Mouse (Mus musculus): Measurements from ENCODE around the gene Baiap2.

Gene Baiap2

GRCm38 (mm10) chr11:120042141-120042838 is 99.7 kb downstream of the Baiap2 start:
- Histone ChIP-seq H3K27me3 (ENCODE audit: insufficient read depth, low read length) (peaks cover 23% of the 10 kb centered on the region), H3K4me1 (replicated peaks; ENCODE audit: low read depth, low read length) (peaks cover 42% of the 10 kb centered on the region), H3K36me3 (ENCODE audit: insufficient read depth, low read length) (no peaks in the 10 kb centered on the region), H3K9me3 (ENCODE audit: low read length) (peaks cover 4% of the 10 kb centered on the region; the same call in 1 of the 2 replicates), H3K4me3 (replicated peaks; ENCODE audit: low read length) (no peak overlapping the region)
- TF ChIP-seq CTCF (conservative IDR thresholded peaks at IDR 0.05; ENCODE audit: low read length), result no peak
- TF ChIP-seq NANOG (IDR thresholded peaks at IDR 0.05; ENCODE audit: borderline replicate concordance, low read length), result no peak
- no peak for TF ChIP-seq POU5F1 (IDR thresholded peaks at IDR 0.05; ENCODE audit: borderline replicate concordance, low read length)

- H3K9me3 ChIP-seq (ENCODE audit: low read length), result peaks cover 4% of the 10 kb centered on the region; the same call in 1 of the 2 replicates
- H3K36me3 ChIP-seq (ENCODE audit: insufficient read depth, low read length), result no peaks in the 10 kb centered on the region
- no peak for TF ChIP-seq NANOG (IDR thresholded peaks at IDR 0.05; ENCODE audit: borderline replicate concordance, low read length)
- TF ChIP-seq CTCF (conservative IDR thresholded peaks at IDR 0.05; ENCODE audit: low read length), result no peak
- TF ChIP-seq POU5F1 (IDR thresholded peaks at IDR 0.05; ENCODE audit: borderline replicate concordance, low read length), result no peak
- H3K27me3 ChIP-seq (ENCODE audit: insufficient read depth, low read length), result peaks cover 50% of the 10 kb centered on the region
- H3K4me3 ChIP-seq (replicated peaks; ENCODE audit: low read length), result no peak overlapping the region
- peaks cover 39% of the 10 kb centered on the region for H3K4me1 ChIP-seq (replicated peaks; ENCODE audit: low read depth, low read length)
Observed at GRCm38 (mm10) chr11:120045341-120045740, 102.8 kb downstream of the Baiap2 start.

DNA sequence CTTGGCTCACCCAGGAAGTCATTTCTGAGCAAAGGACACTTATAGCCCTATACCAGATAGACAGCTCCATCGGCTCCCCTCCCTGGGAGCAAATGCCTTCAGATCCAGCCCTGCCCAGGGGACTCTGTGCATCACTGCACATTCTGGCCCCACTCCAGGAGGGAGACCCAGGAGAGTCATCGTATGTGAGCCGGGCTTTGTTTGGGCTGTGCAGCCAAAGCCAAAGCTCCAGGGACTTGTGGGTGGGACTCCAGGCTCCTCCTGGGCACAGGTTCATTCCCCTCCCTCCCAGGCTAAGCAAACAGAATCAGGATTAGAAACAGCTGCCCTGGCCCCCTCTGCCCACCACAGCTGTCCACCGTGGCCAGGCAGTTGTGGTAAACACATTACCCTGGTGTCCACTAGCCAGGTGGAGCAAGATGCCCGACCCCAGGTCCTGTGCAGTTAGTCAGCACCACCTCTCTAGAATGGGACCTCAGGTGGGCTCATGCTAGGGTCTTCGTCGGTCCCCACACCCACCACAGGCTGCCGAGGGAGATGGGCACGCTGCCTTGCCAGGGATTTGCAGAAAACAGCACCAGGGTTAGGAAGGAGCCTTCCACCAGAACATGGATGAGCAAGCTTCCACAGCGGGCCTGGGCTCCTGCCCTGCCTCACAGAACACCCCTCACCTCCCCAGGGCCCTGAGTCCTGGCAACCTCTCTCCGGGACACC is 103.4 kb downstream of the Baiap2 start:
- peak overlapping the region; percentile 77 for H3K4me3 ChIP-seq (replicated peaks; ENCODE audit: low read length)
- peaks cover 4% of the 10 kb centered on the region; the same call in 1 of the 2 replicates for H3K9me3 ChIP-seq (ENCODE audit: low read length)
- TF ChIP-seq POU5F1 (IDR thresholded peaks at IDR 0.05; ENCODE audit: borderline replicate concordance, low read length), result no peak
- no peaks in the 10 kb centered on the region for H3K36me3 ChIP-seq (ENCODE audit: insufficient read depth, low read length)
- H3K27me3 ChIP-seq (ENCODE audit: insufficient read depth, low read length), result peaks cover 50% of the 10 kb centered on the region
- peaks cover 35% of the 10 kb centered on the region for H3K4me1 ChIP-seq (replicated peaks; ENCODE audit: low read depth, low read length)

- Histone ChIP-seq H3K27me3 (ENCODE audit: insufficient read depth, low read length) (peaks cover 50% of the 10 kb centered on the region), H3K4me1 (replicated peaks; ENCODE audit: low read depth, low read length) (peaks cover 37% of the 10 kb centered on the region), H3K9me3 (ENCODE audit: low read length) (peaks cover 4% of the 10 kb centered on the region; the same call in 1 of the 2 replicates), H3K4me3 (replicated peaks; ENCODE audit: low read length) (peak within 1 kb of the TSS; percentile 77), H3K36me3 (ENCODE audit: insufficient read depth, low read length) (no peaks in the 10 kb centered on the region)
- TF ChIP-seq CTCF (conservative IDR thresholded peaks at IDR 0.05; ENCODE audit: low read length) (no peak), POU5F1 (IDR thresholded peaks at IDR 0.05; ENCODE audit: borderline replicate concordance, low read length) (no peak), NANOG (IDR thresholded peaks at IDR 0.05; ENCODE audit: borderline replicate concordance, low read length) (no peak)
Observed at GRCm38 (mm10) chr11:120046553-120047191, 104.1 kb downstream of the Baiap2 start, which contains the start of gene Aatk. Gene Aatk, minus strand, starts transcription at chr11:120047167.

DNA sequence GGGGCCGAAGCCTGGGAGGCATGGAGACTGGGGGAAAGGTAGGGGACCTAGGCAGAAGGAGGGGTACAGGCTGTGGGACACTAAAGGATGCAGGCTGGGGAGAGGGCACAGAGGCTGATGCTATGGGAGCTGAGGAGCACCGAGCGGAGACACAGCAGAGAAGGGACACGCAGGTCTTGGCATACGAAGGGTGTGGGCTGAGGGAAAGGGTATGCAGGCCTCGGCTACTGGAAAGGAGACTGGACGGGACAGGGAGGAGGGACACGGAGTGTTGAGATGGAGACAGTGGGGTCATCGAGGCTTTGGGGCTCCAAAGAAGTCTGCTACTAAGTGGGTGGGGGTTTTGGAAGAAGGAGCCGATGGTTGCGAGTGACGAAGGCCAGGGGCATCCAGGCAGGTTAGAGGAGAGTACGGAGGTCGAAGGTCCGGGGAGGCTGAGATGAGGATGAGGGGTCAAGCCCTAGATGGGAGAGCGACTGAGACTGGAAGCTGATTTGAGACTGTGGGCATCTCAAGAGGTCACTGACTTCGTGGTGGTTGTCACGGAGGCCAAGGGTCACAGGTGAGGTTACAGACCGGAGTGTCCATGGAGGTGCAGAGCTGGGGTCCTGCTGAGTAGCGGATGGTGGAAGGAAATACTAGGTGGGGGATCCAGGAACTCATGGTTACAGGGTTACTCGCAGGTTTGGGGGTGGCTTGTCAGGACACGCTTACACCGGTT is 105.1 kb downstream of the Baiap2 start:
- Histone ChIP-seq H3K4me1 (replicated peaks; ENCODE audit: low read depth, low read length) (peaks cover 35% of the 10 kb centered on the region), H3K4me3 (replicated peaks; ENCODE audit: low read length) (peak overlapping the region; percentile 77), H3K27me3 (ENCODE audit: insufficient read depth, low read length) (peaks cover 50% of the 10 kb centered on the region), H3K9me3 (ENCODE audit: low read length) (peaks cover 4% of the 10 kb centered on the region; the same call in 1 of the 2 replicates), H3K36me3 (ENCODE audit: insufficient read depth, low read length) (no peaks in the 10 kb centered on the region)
- TF ChIP-seq CTCF (conservative IDR thresholded peaks at IDR 0.05; ENCODE audit: low read length) (no peak), POU5F1 (IDR thresholded peaks at IDR 0.05; ENCODE audit: borderline replicate concordance, low read length) (no peak), NANOG (IDR thresholded peaks at IDR 0.05; ENCODE audit: borderline replicate concordance, low read length) (no peak)

DNA sequence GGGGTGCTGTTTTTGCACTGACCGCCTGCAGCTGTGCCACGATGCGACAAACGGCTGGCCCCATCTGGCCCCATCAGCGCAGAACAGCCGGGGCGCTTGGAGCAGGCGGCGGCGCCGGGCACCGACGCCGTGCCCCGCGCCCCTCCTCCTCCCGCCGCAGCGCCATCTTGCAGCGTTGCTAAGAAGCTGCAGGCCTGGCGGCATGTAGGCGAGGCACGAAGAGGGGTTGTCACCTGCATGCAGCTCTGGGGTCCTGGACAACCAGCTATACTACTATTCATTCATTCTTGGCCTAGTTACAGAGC is 105.6 kb downstream of the Baiap2 start:
- Histone ChIP-seq H3K4me1 (replicated peaks; ENCODE audit: low read depth, low read length) (peaks cover 34% of the 10 kb centered on the region), H3K4me3 (replicated peaks; ENCODE audit: low read length) (peak overlapping the region; percentile 77), H3K36me3 (ENCODE audit: insufficient read depth, low read length) (no peaks in the 10 kb centered on the region), H3K27me3 (ENCODE audit: insufficient read depth, low read length) (peaks cover 50% of the 10 kb centered on the region), H3K9me3 (ENCODE audit: low read length) (peaks cover 4% of the 10 kb centered on the region; the same call in 1 of the 2 replicates)
- TF ChIP-seq POU5F1 (IDR thresholded peaks at IDR 0.05; ENCODE audit: borderline replicate concordance, low read length) (no peak), NANOG (IDR thresholded peaks at IDR 0.05; ENCODE audit: borderline replicate concordance, low read length) (no peak), CTCF (conservative IDR thresholded peaks at IDR 0.05; ENCODE audit: low read length) (no peak)

DNA sequence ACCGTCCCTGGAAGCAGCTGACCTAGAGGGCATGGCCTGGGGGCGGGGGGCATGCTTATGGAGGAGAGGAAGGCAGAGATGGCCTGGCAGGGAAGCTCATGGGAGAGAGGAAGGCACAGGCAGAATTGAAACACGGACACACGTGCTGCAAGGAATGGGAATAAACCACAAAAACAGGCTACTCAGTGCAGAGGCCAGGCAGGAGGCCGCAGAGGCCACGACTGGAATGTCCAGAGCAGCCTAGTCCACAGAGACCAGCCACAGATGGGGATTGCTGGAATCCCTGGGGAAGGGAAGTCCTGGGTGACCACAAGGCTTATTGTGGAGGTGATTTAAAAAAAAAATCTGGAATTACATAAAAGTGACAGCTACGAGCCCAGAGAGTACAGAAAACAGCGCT is 106.5 kb downstream of the Baiap2 start:
- H3K27me3 ChIP-seq (ENCODE audit: insufficient read depth, low read length), result peaks cover 50% of the 10 kb centered on the region
- no peak for TF ChIP-seq POU5F1 (IDR thresholded peaks at IDR 0.05; ENCODE audit: borderline replicate concordance, low read length)
- TF ChIP-seq NANOG (IDR thresholded peaks at IDR 0.05; ENCODE audit: borderline replicate concordance, low read length), result no peak
- no peak for TF ChIP-seq CTCF (conservative IDR thresholded peaks at IDR 0.05; ENCODE audit: low read length)
- H3K4me3 ChIP-seq (replicated peaks; ENCODE audit: low read length), result no peak overlapping the region
- H3K9me3 ChIP-seq (ENCODE audit: low read length), result peaks cover 4% of the 10 kb centered on the region; the same call in 1 of the 2 replicates
- H3K36me3 ChIP-seq (ENCODE audit: insufficient read depth, low read length), result no peaks in the 10 kb centered on the region
- H3K4me1 ChIP-seq (replicated peaks; ENCODE audit: low read depth, low read length), result peaks cover 34% of the 10 kb centered on the region

Measured in E14TG2a.4 (cell line).